Mouse (Mus musculus) embryonic facial prominence, embryonic 14.5 days (tissue): ENCODE measurements at regions not wholly inside any gene's neighbourhood (a gene's known extent, or its start where the extent isn't known, plus 50 kb on each side); places are given as distances from the start of the nearest gene placed in this dataset.

Source experiments
- ATAC-seq: fragments of 200-750 bp; cut with Nextera tagmentation; 2 replicates; pipeline ENCODE4 v1.8.0; 2017; ENCODE audit warnings: low read depth, moderate number of reproducible peaks, moderate TSS enrichment
- DNase-seq: peaks from one replicate; pipeline ENCODE4 v3.0.0-alpha.2; 2015; ENCODE audit warnings: low spot score
- H3K27ac ChIP-seq: fragments of 300-500 bp; sonication (generic); replicated peaks from 2 replicates; pipeline ENCODE4 v1.5.1; 2014; ENCODE audit warnings: low read depth, mild to moderate bottlenecking, low read length, moderate library complexity
- H3K27me3 ChIP-seq: fragments of 300-500 bp; sonication (generic); replicated peaks from 2 replicates; pipeline ENCODE4 v1.6.1; 2014; ENCODE audit warnings: low read length; ENCODE audit not compliant: control insufficient read depth, insufficient read depth
- H3K36me3 ChIP-seq: fragments of 300-500 bp; sonication (generic); 2 replicates; pipeline ENCODE4 v1.6.1; 2014; ENCODE audit warnings: low read length, mixed read lengths; ENCODE audit not compliant: control insufficient read depth, insufficient read depth
- H3K4me1 ChIP-seq: fragments of 300-500 bp; sonication (generic); 2 replicates; pipeline ENCODE4 v1.6.1; 2014; ENCODE audit warnings: antibody characterized with exemption, low read length; ENCODE audit not compliant: control insufficient read depth, insufficient read depth
- H3K4me2 ChIP-seq: fragments of 300-500 bp; sonication (generic); 2 replicates; pipeline ENCODE4 v1.6.1; 2014; ENCODE audit warnings: low read depth, mild to moderate bottlenecking, low read length, moderate library complexity, mixed read lengths
- H3K4me3 ChIP-seq: fragments of 300-500 bp; sonication (generic); 2 replicates; pipeline ENCODE4 v1.5.1; 2014; ENCODE audit warnings: low read depth, mild to moderate bottlenecking, low read length
- H3K9ac ChIP-seq: fragments of 300-500 bp; sonication (generic); 2 replicates; pipeline ENCODE4 v1.6.1; 2014; ENCODE audit warnings: low read depth, mild to moderate bottlenecking, low read length, moderate library complexity, mixed read lengths
- H3K9me3 ChIP-seq: fragments of 300-500 bp; sonication (generic); 2 replicates; pipeline ENCODE4 v1.6.1; 2016; ENCODE audit warnings: low read length; ENCODE audit not compliant: control insufficient read depth
- WGBS: fragments of 180-500 bp; shearing (Covaris S2); extraction: QIAGEN DNeasy Blood & Tissue Kit; methylation state at CpG from one replicate; pipeline ENCODE4 v1.1.7; 2014; 5-methylcytosine and 5-hydroxymethylcytosine counted together

DNA sequence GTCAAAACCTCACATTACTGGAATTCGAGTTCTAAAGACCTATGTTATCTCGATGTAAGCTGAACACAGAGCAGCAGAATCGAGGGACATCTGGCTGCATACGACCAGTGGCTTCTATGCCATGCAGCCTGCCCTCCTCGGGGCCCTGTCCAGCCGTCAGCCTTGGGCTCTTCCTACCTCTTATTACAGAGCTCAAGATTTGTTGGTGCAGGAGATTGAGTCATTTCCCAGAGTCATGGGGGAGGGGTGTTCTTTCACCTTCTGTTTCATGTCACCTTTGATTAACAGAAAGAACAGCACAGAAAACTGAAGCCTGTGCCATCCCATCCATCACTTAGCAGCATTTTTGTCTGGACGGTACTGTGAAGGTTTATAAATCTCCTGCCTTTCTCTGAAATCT lies 52.1 kb downstream of the Sst start:
- Histone ChIP-seq H3K9me3 (no peaks in the 10 kb centered on the region), H3K36me3 (no peaks in the 10 kb centered on the region), H3K27ac (no peak overlapping the region), H3K4me3 (no peak overlapping the region), H3K27me3 (no peaks in the 10 kb centered on the region), H3K4me1 (no peaks in the 10 kb centered on the region), H3K9ac (no peak overlapping the region), H3K4me2 (no peak overlapping the region)
- no peak for DNase-seq
- 37% methylated on average over 7 of the region's 7 CpGs for WGBS
- no peak for ATAC-seq

DNA sequence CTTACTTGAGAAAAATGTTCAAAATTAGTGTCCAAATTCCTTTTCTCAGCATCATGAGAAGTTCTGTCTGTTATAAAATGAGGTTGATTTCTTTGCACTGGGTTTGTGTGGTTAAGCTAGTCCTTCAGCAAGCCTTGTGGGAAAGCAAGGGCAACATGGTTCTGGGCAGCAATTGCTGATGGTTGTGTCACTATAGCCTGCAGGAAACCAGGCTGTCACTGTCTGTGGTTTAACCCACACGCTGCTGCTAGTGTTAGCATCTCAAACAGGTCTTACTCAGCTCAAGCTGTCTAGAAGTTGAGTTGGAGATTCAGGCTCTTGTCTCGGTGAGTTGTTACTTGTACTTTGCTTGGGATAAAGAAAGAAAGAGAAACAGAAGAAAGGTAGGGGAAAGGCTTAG lies 52.6 kb downstream of the Sst start:
- Histone ChIP-seq H3K4me2 (no peak overlapping the region), H3K4me1 (0 out of 2 replicates have a peak, but pooled peaks cover under 1% of the 10 kb centered on the region), H3K27ac (no peak overlapping the region), H3K27me3 (no peaks in the 10 kb centered on the region), H3K9me3 (no peaks in the 10 kb centered on the region), H3K36me3 (no peaks in the 10 kb centered on the region), H3K4me3 (no peak overlapping the region), H3K9ac (no peak overlapping the region)
- ATAC-seq (no peak), DNase-seq (no peak)
- 61% methylated on average over 2 of the region's 2 CpGs for WGBS

DNA sequence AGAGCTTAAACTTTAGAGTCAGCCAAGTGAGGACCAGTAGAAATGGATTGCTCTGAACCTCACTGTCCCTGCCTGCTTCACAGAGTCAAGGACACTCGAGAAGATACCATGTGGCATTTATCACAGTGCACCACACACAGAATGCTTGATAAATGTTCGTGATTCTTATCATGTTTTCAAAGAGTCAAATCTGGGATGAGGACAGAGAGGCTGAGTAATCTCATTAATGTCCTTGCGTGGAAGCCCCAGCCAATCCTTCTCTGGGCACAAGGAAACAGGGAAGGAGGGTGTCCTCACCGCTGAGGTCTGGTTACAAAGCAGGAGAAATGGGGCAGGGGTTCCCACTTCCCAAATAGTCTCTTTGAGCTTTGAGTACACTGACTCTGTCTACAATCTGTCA lies 55.8 kb downstream of the Sst start:
- no peak overlapping the region for H3K4me2 ChIP-seq
- H3K4me1 ChIP-seq, result 0 out of 2 replicates have a peak, but pooled peaks cover 3% of the 10 kb centered on the region
- ATAC-seq (no peak), DNase-seq (no peak)
- WGBS, result 68% methylated on average over 4 of the region's 4 CpGs
- H3K4me3 ChIP-seq, result no peak overlapping the region
- H3K9me3 ChIP-seq, result no peaks in the 10 kb centered on the region
- no peaks in the 10 kb centered on the region for H3K27me3 ChIP-seq
- no peaks in the 10 kb centered on the region for H3K36me3 ChIP-seq
- no peak overlapping the region for H3K9ac ChIP-seq
- H3K27ac ChIP-seq, result no peak overlapping the region

DNA sequence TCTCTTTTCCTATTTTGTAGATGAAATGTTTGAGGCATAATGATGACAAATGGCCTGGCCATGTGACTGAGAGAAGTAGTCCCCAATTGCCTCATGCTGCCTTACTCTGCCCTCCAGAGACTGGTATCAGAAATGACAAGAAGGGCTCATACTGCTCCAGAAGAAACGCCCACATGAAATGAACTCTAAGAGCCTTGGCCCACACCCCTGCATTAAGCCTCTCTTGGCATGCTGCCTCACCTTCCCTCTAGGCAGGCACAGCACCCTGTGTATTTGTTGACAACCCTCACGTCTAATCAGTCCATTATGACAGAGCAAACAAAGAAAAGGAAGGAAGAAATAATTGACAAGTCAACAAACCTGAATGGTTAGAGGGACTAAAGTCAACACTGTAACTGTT lies 57.2 kb downstream of the Sst start:
- 61% methylated on average over 2 of the region's 2 CpGs for WGBS
- Histone ChIP-seq H3K9me3 (peaks cover 3% of the 10 kb centered on the region; the same call in 1 of the 2 replicates), H3K4me3 (no peak overlapping the region), H3K4me2 (no peak overlapping the region), H3K27me3 (no peaks in the 10 kb centered on the region), H3K9ac (no peak overlapping the region), H3K36me3 (no peaks in the 10 kb centered on the region), H3K4me1 (0 out of 2 replicates have a peak, but pooled peaks cover 3% of the 10 kb centered on the region), H3K27ac (no peak overlapping the region)
- peak; percentile 74 for DNase-seq
- ATAC-seq, result peak; percentile 89

DNA sequence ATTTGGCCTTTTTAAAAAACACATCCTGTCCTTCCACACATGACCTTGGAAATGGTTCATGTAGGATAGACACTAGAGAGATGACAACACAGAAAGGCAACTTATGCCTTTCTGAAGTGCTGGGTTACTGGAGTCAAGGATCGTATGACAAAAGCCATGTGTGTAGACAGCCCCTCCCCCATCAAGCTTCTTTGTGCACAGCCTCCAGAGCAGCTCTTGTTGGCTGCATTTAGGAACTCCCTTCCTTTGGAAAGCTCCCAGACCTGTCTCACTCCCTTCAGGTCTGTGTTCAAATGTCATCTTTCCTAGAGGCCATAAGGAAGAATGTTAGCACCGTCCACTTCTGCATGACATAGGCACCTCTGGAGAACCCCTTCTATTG lies 57.7 kb downstream of the Sst start:
- Histone ChIP-seq H3K36me3 (no peaks in the 10 kb centered on the region), H3K4me1 (0 out of 2 replicates have a peak, but pooled peaks cover 3% of the 10 kb centered on the region), H3K9me3 (peaks cover 3% of the 10 kb centered on the region; the same call in 1 of the 2 replicates), H3K4me2 (no peak overlapping the region), H3K4me3 (no peak overlapping the region), H3K27me3 (no peaks in the 10 kb centered on the region), H3K9ac (no peak overlapping the region), H3K27ac (no peak overlapping the region)
- ATAC-seq (no peak), DNase-seq (no peak)
- WGBS, result 44% methylated on average over 2 of the region's 2 CpGs

DNA sequence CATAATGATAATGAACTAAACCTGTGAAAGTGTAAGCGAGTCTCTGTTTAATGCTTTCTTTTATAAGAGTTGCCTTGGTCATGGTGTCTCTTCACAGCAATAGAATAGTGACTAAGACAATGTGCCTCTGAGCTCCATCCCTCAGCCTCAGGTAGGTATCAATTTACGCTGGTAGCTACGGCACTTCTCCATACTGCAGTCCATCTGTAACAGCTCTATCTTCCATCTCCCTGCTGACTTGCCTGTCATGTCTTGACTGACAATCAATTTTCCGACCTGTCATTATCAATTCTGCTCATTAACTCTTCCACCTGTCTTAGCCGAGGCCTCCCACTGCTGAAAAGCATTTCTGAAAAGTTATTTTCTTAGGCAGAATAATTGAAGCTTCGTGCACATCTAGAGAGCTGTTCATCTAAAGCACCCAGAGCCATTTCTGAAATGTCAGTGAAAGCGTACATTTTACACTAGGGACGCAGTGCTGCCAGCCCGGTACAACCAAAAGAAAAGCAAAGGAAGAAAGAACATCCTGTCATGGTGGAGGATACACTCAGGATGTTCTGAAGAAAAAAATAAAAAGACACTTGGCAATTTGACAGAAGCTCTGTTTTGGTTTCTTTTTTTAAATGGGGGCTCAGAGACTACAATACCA lies 58.2 kb downstream of the Sst start:
- Histone ChIP-seq H3K27ac (no peak overlapping the region), H3K4me3 (no peak overlapping the region), H3K9ac (no peak overlapping the region), H3K9me3 (peaks cover 3% of the 10 kb centered on the region; the same call in 1 of the 2 replicates), H3K4me1 (0 out of 2 replicates have a peak, but pooled peaks cover 3% of the 10 kb centered on the region), H3K27me3 (no peaks in the 10 kb centered on the region), H3K36me3 (no peaks in the 10 kb centered on the region), H3K4me2 (no peak overlapping the region)
- no peak for DNase-seq
- WGBS, result 63% methylated on average over 9 of the region's 9 CpGs
- ATAC-seq, result no peak

DNA sequence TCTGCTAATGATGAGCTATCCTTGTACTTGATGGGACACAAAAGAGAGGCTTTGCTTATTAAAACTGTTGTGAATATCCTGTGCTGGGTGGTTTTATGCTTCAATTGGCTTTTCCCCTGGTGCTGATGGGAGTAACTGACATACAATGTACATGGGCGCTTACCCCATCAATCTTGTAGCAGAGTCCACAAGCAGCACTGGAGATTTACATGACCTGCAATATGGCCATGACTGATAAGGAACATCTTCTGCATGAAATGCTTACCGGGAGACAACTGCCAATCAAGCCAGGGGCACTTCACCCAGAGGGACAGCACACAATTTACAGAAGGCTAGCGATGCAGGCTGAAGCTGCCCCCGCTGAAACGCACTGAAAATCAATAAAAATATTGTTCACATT lies 65.1 kb downstream of the Sst start:
- H3K4me1 ChIP-seq, result no peaks in the 10 kb centered on the region
- DNase-seq (no peak), ATAC-seq (no peak)
- no peaks in the 10 kb centered on the region for H3K36me3 ChIP-seq
- H3K4me3 ChIP-seq, result no peak overlapping the region
- no peak overlapping the region for H3K4me2 ChIP-seq
- H3K27ac ChIP-seq, result no peak overlapping the region
- peaks cover 3% of the 10 kb centered on the region; the same call in 1 of the 2 replicates for H3K9me3 ChIP-seq
- 86% methylated on average over 5 of the region's 5 CpGs for WGBS
- no peak overlapping the region for H3K9ac ChIP-seq
- no peaks in the 10 kb centered on the region for H3K27me3 ChIP-seq

DNA sequence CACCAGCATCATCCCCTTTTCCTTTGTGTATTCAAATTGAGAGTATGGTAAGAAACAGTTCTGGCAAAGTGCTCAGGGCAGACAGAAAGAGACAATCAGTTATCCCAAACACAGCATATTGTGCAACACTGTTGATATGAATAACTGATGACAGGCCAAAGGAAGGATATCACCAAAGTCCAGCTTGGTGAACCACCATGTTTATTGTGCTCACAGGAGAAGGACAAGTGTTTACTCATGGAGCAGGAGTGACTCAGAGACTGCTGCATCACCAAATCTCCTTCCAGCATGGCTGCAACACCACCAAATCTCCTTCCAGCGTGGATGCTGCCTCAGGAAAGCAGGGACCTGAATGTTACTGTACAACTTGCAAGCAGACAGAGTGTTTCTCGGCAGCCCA lies 105.5 kb downstream of the Sst start:
- Histone ChIP-seq H3K9me3 (no peaks in the 10 kb centered on the region), H3K4me2 (no peak overlapping the region), H3K9ac (no peak overlapping the region), H3K4me1 (peaks cover 10% of the 10 kb centered on the region), H3K4me3 (no peak overlapping the region), H3K36me3 (no peaks in the 10 kb centered on the region), H3K27me3 (no peaks in the 10 kb centered on the region), H3K27ac (no peak overlapping the region)
- ATAC-seq (no peak), DNase-seq (no peak)
- 81% methylated on average over 2 of the region's 2 CpGs for WGBS
